Mouse (Mus musculus): ENCODE measurements around the gene Myo1d. TPM values are rescaled to one million over a fixed set of nuclear protein-coding genes. Genes with fewer than 3 reads are reported as not detected.

Gene Myo1d
- polyA plus RNA-seq, 2 experiments: 3.3 to 7.5 TPM

GRCm38 (mm10) chr11:80523410-80523809, 256.4 kb downstream of the Myo1d start:
- Histone ChIP-seq H3K4me2 (ENCODE audit: low read depth) (no peak overlapping the region), H3K9ac (replicated peaks) (no peak overlapping the region), H3K9me3 (ENCODE audit: control insufficient read depth, low read length) (no peaks in the 10 kb centered on the region), H3K27ac (no peak overlapping the region), H3K27me3 (ENCODE audit: control insufficient read depth, insufficient read depth, low read length) (no peaks in the 10 kb centered on the region), H3K4me3 (ENCODE audit: insufficient read depth in 1 of 2, low read depth in 2 of 2, low read length in 2 of 2) (no peak overlapping the region), H3K4me1 (replicated peaks; ENCODE audit: control insufficient read depth in 2 of 2, insufficient read depth in 2 of 2, low read length in 1 of 2) (peaks cover 0 to 10% of the 10 kb centered on the region in 2 experiments; a peak in 2 of 4 replicates), H3K36me3 (replicated peaks; ENCODE audit: control insufficient read depth, insufficient read depth, low read depth) (no peaks in the 10 kb centered on the region)
- ATAC-seq (ENCODE audit: insufficient read depth) (no peak), DNase-seq (ENCODE audit: low read depth in 3 of 3, low spot score in 3 of 3) (no peak)
- no peak for TF ChIP-seq CTCF (IDR thresholded peaks at IDR 0.05; ENCODE audit: low read depth)
- TF ChIP-seq EP300 (IDR thresholded peaks at IDR 0.05; ENCODE audit: low read depth): no peak
- WGBS (ENCODE audit: insufficient replicate concordance): 48% methylated on average over 4 of the region's 4 CpGs

- Histone ChIP-seq H3K27me3 (ENCODE audit: control insufficient read depth, insufficient read depth, low read length) (no peaks in the 10 kb centered on the region), H3K27ac (no peak overlapping the region), H3K36me3 (replicated peaks; ENCODE audit: control insufficient read depth, insufficient read depth, low read depth) (no peaks in the 10 kb centered on the region), H3K4me1 (replicated peaks; ENCODE audit: control insufficient read depth in 2 of 2, insufficient read depth in 2 of 2, low read length in 1 of 2) (peaks cover 0 to 10% of the 10 kb centered on the region in 2 experiments; a peak in 2 of 4 replicates), H3K9me3 (ENCODE audit: control insufficient read depth, low read length) (no peaks in the 10 kb centered on the region), H3K4me3 (ENCODE audit: insufficient read depth in 1 of 2, low read depth in 2 of 2, low read length in 2 of 2) (no peak overlapping the region), H3K4me2 (ENCODE audit: low read depth) (no peak overlapping the region), H3K9ac (replicated peaks) (no peak overlapping the region)
- 11% methylated on average over 2 of the region's 2 CpGs for WGBS (ENCODE audit: insufficient replicate concordance)
- no peak for TF ChIP-seq EP300 (IDR thresholded peaks at IDR 0.05; ENCODE audit: low read depth)
- no peak for TF ChIP-seq CTCF (IDR thresholded peaks at IDR 0.05; ENCODE audit: low read depth)
- ATAC-seq (ENCODE audit: insufficient read depth): no peak
- DNase-seq (ENCODE audit: low read depth in 3 of 3, low spot score in 3 of 3): no peak
Measured at GRCm38 (mm10) chr11:80522852-80523251, 257.0 kb downstream of the Myo1d start.

GRCm38 (mm10) chr11:80521148-80521547, 258.7 kb downstream of the Myo1d start:
- TF ChIP-seq CTCF (IDR thresholded peaks at IDR 0.05; ENCODE audit: low read depth) (no peak), EP300 (IDR thresholded peaks at IDR 0.05; ENCODE audit: low read depth) (no peak)
- Histone ChIP-seq H3K4me3 (ENCODE audit: insufficient read depth in 1 of 2, low read depth in 2 of 2, low read length in 2 of 2) (no peak overlapping the region), H3K9ac (replicated peaks) (no peak overlapping the region), H3K4me2 (ENCODE audit: low read depth) (no peak overlapping the region), H3K4me1 (replicated peaks; ENCODE audit: control insufficient read depth in 2 of 2, insufficient read depth in 2 of 2, low read length in 1 of 2) (peaks cover 0 to 10% of the 10 kb centered on the region in 2 experiments; a peak in 2 of 4 replicates), H3K27me3 (ENCODE audit: control insufficient read depth, insufficient read depth, low read length) (no peaks in the 10 kb centered on the region), H3K36me3 (replicated peaks; ENCODE audit: control insufficient read depth, insufficient read depth, low read depth) (no peaks in the 10 kb centered on the region), H3K9me3 (ENCODE audit: control insufficient read depth, low read length) (no peaks in the 10 kb centered on the region), H3K27ac (no peak overlapping the region)
- no peak for ATAC-seq (ENCODE audit: insufficient read depth)
- WGBS (ENCODE audit: insufficient replicate concordance): 49% methylated on average over 2 of the region's 2 CpGs
- no peak for DNase-seq (ENCODE audit: low read depth in 3 of 3, low spot score in 3 of 3)

GRCm38 (mm10) chr11:80518421-80519367, 261.1 kb downstream of the Myo1d start:
- no peak for TF ChIP-seq CTCF (IDR thresholded peaks at IDR 0.05; ENCODE audit: low read depth)
- no peak for TF ChIP-seq EP300 (IDR thresholded peaks at IDR 0.05; ENCODE audit: low read depth)
- Histone ChIP-seq H3K4me1 (replicated peaks; ENCODE audit: control insufficient read depth in 2 of 2, insufficient read depth in 2 of 2, low read length in 1 of 2) (peaks cover 0 to 9% of the 10 kb centered on the region in 2 experiments; a peak in 2 of 4 replicates), H3K9me3 (ENCODE audit: control insufficient read depth, low read length) (no peaks in the 10 kb centered on the region), H3K27ac (no peak overlapping the region), H3K4me3 (ENCODE audit: insufficient read depth in 1 of 2, low read depth in 2 of 2, low read length in 2 of 2) (no peak overlapping the region), H3K27me3 (ENCODE audit: control insufficient read depth, insufficient read depth, low read length) (no peaks in the 10 kb centered on the region), H3K9ac (replicated peaks) (no peak overlapping the region), H3K4me2 (ENCODE audit: low read depth) (no peak overlapping the region), H3K36me3 (replicated peaks; ENCODE audit: control insufficient read depth, insufficient read depth, low read depth) (no peaks in the 10 kb centered on the region)
- 49% methylated on average over 9 of the region's 9 CpGs for WGBS (ENCODE audit: insufficient replicate concordance)
- ATAC-seq (ENCODE audit: insufficient read depth) (no peak), DNase-seq (ENCODE audit: low read depth in 3 of 3, low spot score in 3 of 3) (no peak)

- DNase-seq (ENCODE audit: low read depth in 3 of 3, low spot score in 3 of 3) (no peak), ATAC-seq (ENCODE audit: insufficient read depth) (no peak)
- no peak overlapping the region for H3K9ac ChIP-seq (replicated peaks)
- 65% methylated on average over 8 of the region's 8 CpGs for WGBS (ENCODE audit: insufficient replicate concordance)
- no peaks in the 10 kb centered on the region for H3K9me3 ChIP-seq (ENCODE audit: control insufficient read depth, low read length)
- no peaks in the 10 kb centered on the region for H3K27me3 ChIP-seq (ENCODE audit: control insufficient read depth, insufficient read depth, low read length)
- H3K27ac ChIP-seq: no peak overlapping the region
- no peak for TF ChIP-seq CTCF (IDR thresholded peaks at IDR 0.05; ENCODE audit: low read depth)
- no peak for TF ChIP-seq EP300 (IDR thresholded peaks at IDR 0.05; ENCODE audit: low read depth)
- no peak overlapping the region for H3K4me2 ChIP-seq (ENCODE audit: low read depth)
- H3K4me1 ChIP-seq (replicated peaks; ENCODE audit: control insufficient read depth in 2 of 2, insufficient read depth in 2 of 2, low read length in 1 of 2): no peaks in the 10 kb centered on the region
- H3K4me3 ChIP-seq (ENCODE audit: insufficient read depth in 1 of 2, low read depth in 2 of 2, low read length in 2 of 2): no peak overlapping the region
- H3K36me3 ChIP-seq (replicated peaks; ENCODE audit: control insufficient read depth, insufficient read depth, low read depth): no peaks in the 10 kb centered on the region
Measured at GRCm38 (mm10) chr11:80515895-80516294, 263.9 kb downstream of the Myo1d start.

Data from liver, embryonic 14.5 days (tissue).